Mouse (Mus musculus) megakaryocyte, embryonic 14.5 days (primary cell): Measurements from ENCODE around the gene Glrx2. TPM values are rescaled to one million over a fixed set of nuclear protein-coding genes. Genes with fewer than 3 reads are reported as not detected.
A peak's percentile ranks its signal among the peaks of the same experiment; 100 is the strongest.
"Not testable (repeated sequence)": the region's sequence is repeated elsewhere in the genome, so short reads cannot be mapped to it uniquely, and the experiment has no call there.

Source experiments
- H3K27me3 ChIP-seq: replicated peaks from 2 replicates; pipeline ENCODE3; 2012; ENCODE audit warnings: inconsistent platforms
- H3K36me3 ChIP-seq: replicated peaks from 2 replicates; pipeline ENCODE3; 2012; ENCODE audit warnings: low read length, inconsistent platforms, mixed read lengths
- H3K4me1 ChIP-seq: 2 replicates; pipeline ENCODE4 v1.6.1; 2012; ENCODE audit warnings: inconsistent platforms
- H3K4me3 ChIP-seq: replicated peaks from 2 replicates; pipeline ENCODE3; 2012; ENCODE audit warnings: moderate library complexity, mild to moderate bottlenecking, inconsistent platforms
- H3K9me3 ChIP-seq: 2 replicates; pipeline ENCODE4 v1.6.1; 2012; ENCODE audit warnings: inconsistent platforms
- FLI1 ChIP-seq: IDR thresholded peaks from 2 replicates; pipeline ENCODE4 v1.6.1; 2012; ENCODE audit warnings: low read length, inconsistent platforms, mixed read lengths
- GATA1 ChIP-seq: IDR thresholded peaks from 3 replicates; pipeline ENCODE4 v1.6.1; 2012; ENCODE audit warnings: mixed read lengths, low read length, inconsistent platforms, borderline replicate concordance
- polyA plus RNA-seq: library from polyadenylated mRNA; stranded (reverse); fragments of >175 nt; gene quantifications from 2 replicates; pipeline ENCODE4 v1.2.3, GENCODE M21; 2012; ENCODE audit warnings: low replicate concordance; ENCODE audit not compliant: insufficient read depth

The Glrx2 gene
- polyA plus RNA-seq: 5.9 and 98.3 TPM in 2 replicates

- H3K9me3 ChIP-seq, H3K4me1 ChIP-seq, H3K36me3 ChIP-seq, H3K4me3 ChIP-seq, H3K27me3 ChIP-seq: not testable (repeated sequence)
Observed at GRCm38 (mm10) chr1:143716038-143716437, at the start of gene Glrx2. TSS of gene Glrx2 (plus strand) at chr1:143716338.

DNA sequence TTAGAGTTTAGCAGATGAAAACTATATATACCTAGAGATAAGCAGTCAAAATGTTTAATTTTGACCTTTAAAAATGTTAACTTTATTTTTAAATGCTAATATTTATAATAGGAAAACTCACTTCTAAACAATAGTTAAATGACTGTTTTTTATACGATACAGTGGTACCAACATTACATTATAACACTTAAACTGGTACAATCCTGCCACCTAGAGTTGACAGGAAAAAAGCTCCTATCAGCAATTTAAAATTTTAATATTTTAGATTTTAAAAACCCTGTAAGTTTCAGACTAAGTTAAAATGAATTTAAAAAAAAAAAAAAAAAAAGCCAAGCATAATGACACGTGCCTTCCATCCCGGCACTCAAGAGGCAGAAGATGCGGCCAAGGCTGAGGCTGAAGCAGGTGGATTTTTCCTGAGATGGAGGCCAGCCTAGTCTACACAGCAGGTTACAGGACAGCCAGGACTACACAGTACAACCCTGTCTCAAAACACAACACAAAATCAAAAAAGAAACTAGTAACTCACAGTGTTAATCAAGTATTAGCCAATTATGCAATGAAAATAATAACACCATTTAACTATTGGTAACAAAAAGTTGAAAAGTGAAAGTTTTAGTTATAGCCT is 40.3 kb upstream of the Glrx2 start:
- H3K27me3 ChIP-seq: no peaks in the 10 kb centered on the region
- no peak for TF ChIP-seq GATA1
- TF ChIP-seq FLI1: no peak
- H3K4me3 ChIP-seq: no peak overlapping the region
- H3K4me1 ChIP-seq: no peaks in the 10 kb centered on the region
- H3K9me3 ChIP-seq: no peaks in the 10 kb centered on the region
- peaks cover 78% of the 10 kb centered on the region for H3K36me3 ChIP-seq

- TF ChIP-seq FLI1 (no peak), GATA1 (no peak)
- H3K4me3 ChIP-seq: no peak overlapping the region
- H3K36me3 ChIP-seq: peaks cover 74% of the 10 kb centered on the region
- H3K4me1 ChIP-seq: no peaks in the 10 kb centered on the region
- H3K27me3 ChIP-seq: no peaks in the 10 kb centered on the region
- no peaks in the 10 kb centered on the region for H3K9me3 ChIP-seq
Observed at GRCm38 (mm10) chr1:143681108-143681507, 35.0 kb upstream of the Glrx2 start.

- H3K4me3 ChIP-seq: no peak overlapping the region
- peaks cover 8% of the 10 kb centered on the region for H3K4me1 ChIP-seq
- H3K27me3 ChIP-seq: no peaks in the 10 kb centered on the region
- TF ChIP-seq GATA1 (no peak), FLI1 (no peak)
- H3K9me3 ChIP-seq: no peaks in the 10 kb centered on the region
- H3K36me3 ChIP-seq: peaks cover 77% of the 10 kb centered on the region
Observed at GRCm38 (mm10) chr1:143684849-143685248, 31.3 kb upstream of the Glrx2 start.

DNA sequence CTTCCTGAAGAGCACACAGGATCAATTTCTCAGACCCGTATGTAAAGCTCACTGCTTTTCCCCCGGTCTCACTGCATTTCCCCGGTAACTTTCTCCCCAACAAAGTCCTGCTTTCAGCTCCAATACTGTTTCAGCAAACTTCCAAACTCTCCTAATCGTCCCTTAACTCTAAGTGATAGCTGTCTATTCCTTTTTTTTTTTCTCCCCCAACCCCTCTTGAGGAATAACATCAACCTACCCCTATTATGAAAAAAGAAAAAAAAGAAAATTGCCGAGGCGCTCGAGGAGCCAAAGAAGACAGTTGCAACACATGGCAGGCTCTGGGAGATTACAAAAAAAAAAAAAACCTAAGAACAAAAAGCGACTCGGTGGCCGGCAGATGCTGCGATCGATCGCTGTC is 14.4 kb upstream of the Glrx2 start:
- peaks cover 23% of the 10 kb centered on the region for H3K36me3 ChIP-seq
- no peaks in the 10 kb centered on the region for H3K9me3 ChIP-seq
- TF ChIP-seq FLI1: no peak
- no peak for TF ChIP-seq GATA1
- H3K4me3 ChIP-seq: peak overlapping the region; percentile 99
- H3K4me1 ChIP-seq: peaks cover 24% of the 10 kb centered on the region
- H3K27me3 ChIP-seq: no peaks in the 10 kb centered on the region

- H3K9me3 ChIP-seq: no peaks in the 10 kb centered on the region
- TF ChIP-seq GATA1 (no peak), FLI1 (no peak)
- no peaks in the 10 kb centered on the region for H3K27me3 ChIP-seq
- H3K36me3 ChIP-seq: peaks cover 18% of the 10 kb centered on the region
- H3K4me3 ChIP-seq: peak overlapping the region; percentile 99
- peaks cover 24% of the 10 kb centered on the region for H3K4me1 ChIP-seq
Observed at GRCm38 (mm10) chr1:143702141-143702740, 13.9 kb upstream of the Glrx2 start.

DNA sequence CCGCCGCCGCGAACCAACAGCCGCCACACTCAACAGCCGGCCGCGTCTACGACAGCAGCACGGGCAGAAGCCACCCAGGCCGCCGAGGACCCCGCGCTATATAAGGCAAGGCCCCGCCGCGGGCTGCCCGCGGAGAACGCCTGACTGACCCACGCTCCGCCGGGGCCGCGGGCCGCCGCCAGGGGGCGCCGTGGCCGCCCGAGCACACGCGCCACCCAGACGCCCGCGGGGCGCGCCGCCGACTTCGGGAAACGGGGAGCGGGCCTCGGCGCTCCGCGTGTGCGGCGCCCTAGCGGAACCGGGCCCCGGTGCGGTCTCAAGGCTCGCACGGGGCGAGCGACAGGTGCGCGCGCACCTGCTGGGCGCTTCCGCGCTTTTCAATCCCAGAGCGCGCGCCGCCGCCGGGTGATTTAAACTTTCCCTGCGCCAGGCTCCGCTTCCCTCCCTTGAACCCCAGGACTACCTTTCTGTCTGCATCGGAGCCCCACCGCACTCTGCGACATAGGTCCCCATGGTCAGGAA is 13.3 kb upstream of the Glrx2 start, which contains the start of gene Cdc73:
TSS of gene Cdc73 (minus strand) at position 153 of the 522 bp plus-strand sequence.
- peaks cover 24% of the 10 kb centered on the region for H3K4me1 ChIP-seq
- no peaks in the 10 kb centered on the region for H3K27me3 ChIP-seq
- TF ChIP-seq GATA1 (no peak), FLI1 (no peak)
- H3K4me3 ChIP-seq: peak within 1 kb of the TSS; percentile 99
- peaks cover 14% of the 10 kb centered on the region for H3K36me3 ChIP-seq
- H3K9me3 ChIP-seq: no peaks in the 10 kb centered on the region

DNA sequence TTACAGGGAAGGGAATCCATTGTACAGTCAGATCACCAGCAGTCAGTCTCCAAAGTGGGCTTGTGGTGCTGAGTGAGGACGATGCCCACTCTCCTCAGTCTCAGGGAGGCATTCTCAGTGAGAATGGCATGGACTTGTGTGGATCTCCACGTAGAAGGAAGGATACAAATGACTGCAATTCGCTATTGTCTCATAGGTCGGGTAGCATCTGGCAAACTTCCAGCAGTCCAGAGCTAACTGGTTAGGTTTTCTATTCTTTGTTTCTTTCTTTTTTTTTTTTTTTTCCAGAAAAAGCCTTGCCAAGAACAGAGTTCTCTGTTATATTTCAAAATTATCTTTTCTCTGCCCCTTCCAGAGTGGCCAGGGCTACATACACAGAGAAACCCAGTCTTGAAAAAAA is 9.1 kb upstream of the Glrx2 start:
- H3K4me1 ChIP-seq: peaks cover 16% of the 10 kb centered on the region
- TF ChIP-seq FLI1 (no peak), GATA1 (no peak)

GRCm38 (mm10) chr1:143708361-143708760 is 7.8 kb upstream of the Glrx2 start:
- TF ChIP-seq GATA1 (no peak), FLI1 (no peak)
- no peaks in the 10 kb centered on the region for H3K36me3 ChIP-seq
- no peaks in the 10 kb centered on the region for H3K9me3 ChIP-seq
- H3K4me3 ChIP-seq: no peak overlapping the region
- peaks cover 4% of the 10 kb centered on the region for H3K27me3 ChIP-seq
- H3K4me1 ChIP-seq: peaks cover 12% of the 10 kb centered on the region

More for the DNA sequence above, 9.1 kb upstream of the Glrx2 start:
- H3K9me3 ChIP-seq: no peaks in the 10 kb centered on the region
- peaks cover 4% of the 10 kb centered on the region for H3K27me3 ChIP-seq
- H3K4me3 ChIP-seq: no peak overlapping the region
- H3K36me3 ChIP-seq: no peaks in the 10 kb centered on the region

- Histone ChIP-seq H3K27me3 (peaks cover 4% of the 10 kb centered on the region), H3K4me1 (peaks cover 11% of the 10 kb centered on the region), H3K4me3 (no peak overlapping the region), H3K9me3 (no peaks in the 10 kb centered on the region), H3K36me3 (no peaks in the 10 kb centered on the region)
- no peak for TF ChIP-seq GATA1
- no peak for TF ChIP-seq FLI1
Observed at GRCm38 (mm10) chr1:143709966-143710626, 6.0 kb upstream of the Glrx2 start.
